Mouse (Mus musculus) thymus, postnatal 14 days (tissue): ENCODE results near the gene Msi2.

Experiments used
- DNase-seq: peaks from one replicate; pipeline ENCODE4 v3.0.0; 2021

Msi2 gene

DNA sequence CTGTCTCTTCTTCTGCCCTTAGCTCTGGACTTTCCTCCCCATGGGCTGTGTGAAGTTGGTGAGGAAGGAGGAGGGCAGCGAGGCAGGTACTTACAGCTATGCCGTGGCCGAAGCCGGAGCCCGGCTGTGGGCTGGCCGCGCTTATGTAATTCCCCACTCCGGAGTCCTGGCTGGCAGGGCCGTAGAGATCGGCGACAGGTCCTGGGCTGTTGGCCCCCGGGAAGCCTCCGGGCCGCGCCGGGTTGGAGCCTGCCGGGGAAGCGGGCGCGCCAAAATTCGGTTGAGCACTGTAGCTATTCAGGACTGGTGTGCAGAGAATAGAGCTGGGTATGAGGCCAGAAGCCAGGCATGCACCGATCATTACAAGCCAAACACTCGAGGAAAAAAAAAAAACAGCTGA, 369.6 kb downstream of the Msi2 start:
- DNase-seq, result no peak

DNA sequence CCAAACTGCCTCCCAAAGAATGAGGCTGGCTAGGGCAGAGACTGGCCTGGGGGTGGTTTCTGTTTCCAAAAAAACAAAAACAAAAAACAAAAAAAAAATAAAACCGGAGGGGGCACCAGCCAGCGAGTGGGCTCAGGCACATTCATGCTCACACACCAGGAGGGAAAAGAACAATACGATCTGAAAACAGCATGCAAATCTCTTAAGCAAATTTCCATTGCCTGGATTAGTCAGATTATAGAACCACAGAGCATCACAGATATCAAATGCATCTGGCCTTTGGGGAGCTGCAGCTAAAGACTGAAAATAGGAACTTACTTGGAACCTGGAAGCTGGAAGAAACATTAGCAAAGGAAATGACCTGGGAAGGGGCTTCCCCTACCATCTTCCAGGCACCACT, 370.3 kb downstream of the Msi2 start:
- DNase-seq, result no peak

DNA sequence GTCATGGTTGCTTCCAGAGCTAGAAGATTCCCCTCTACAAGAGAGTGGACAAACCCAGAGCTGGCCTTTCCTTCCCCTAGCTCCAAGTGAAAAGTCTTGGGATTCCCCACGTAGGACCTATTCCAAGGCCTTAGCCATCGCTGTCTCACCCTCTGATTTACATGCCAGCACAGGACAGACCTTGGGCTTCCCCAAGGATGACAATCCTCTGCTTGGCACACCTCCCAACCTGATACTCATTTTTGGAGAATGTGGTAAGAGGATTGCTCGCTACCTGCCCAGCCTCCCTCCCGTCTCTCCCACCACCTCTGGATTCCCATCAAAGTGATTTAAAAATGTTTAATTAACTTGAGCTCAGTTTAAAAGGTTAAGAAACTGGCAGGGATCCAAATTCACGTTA, 372.2 kb downstream of the Msi2 start:
- DNase-seq, result no peak

DNA sequence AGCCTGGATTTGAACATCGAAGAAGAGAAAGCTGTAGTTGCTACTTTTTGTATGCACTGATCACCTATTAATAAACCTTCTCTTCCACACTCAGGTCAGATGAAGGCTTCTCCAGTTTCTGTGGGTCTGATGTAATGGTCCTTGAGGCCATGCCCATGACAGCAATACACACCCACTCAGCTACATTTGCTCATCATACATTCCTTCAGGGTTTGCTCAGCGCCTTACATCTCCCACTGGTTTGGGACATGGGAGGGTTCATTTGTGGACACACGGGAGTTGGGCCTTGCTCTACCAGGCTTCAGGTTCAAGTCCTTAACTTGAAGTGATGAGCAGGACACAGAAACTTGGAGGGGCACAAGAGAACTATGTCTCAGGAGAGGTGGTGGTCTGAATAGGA, 380.4 kb downstream of the Msi2 start:
- DNase-seq, result no peak

DNA sequence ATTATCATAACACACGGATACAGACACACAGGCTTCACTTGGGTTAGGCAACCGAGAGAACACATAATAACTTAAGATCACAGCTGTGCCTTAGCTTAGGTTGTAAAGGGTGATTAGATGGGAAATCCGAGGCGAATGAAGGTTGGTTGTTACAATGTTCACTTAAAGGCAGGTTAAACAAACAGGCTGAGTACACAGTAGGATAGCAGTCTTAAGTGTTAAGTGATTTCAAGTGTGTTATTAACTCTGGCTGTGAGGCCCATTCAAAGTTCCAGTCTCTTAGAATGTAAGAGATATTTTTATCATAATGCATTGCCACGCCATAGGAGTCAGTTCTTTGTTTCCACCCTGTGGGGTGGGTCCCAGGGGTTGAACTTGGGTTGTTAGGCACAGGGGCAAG, 383.4 kb downstream of the Msi2 start:
- DNase-seq, result no peak

DNA sequence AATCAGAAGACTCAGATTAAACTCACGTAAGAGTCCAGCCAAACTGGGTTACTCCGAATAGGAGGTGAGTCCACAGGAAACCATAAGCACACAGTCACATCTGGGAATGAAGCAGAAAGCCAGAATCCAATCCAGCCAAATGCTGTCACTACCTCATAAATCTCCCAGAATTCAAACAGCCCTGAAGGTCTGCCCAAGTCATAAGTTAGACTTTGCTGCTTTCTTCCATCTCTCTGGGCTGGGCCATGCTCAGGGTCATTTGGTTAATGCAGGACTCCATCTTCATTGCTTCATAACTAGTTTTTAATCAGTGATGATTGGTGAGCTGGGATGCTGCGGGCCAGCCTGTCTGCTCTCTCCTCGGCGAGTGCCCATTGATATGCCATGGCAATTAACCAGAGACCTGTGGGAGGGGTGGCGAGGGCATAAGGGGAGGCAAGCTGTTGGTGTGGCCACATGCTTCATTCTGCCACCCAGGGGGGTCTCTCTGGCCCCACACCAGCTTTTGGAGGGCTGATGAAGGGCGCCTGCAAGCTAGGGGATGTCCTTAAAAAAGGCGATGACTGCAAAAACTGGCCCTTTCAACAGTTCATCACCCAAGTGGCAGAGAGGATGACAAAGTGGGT, 385.9 kb downstream of the Msi2 start:
- no peak for DNase-seq

GRCm38 (mm10) chr11:88331722-88332121, 386.6 kb downstream of the Msi2 start:
- no peak for DNase-seq

GRCm38 (mm10) chr11:88330799-88331198, 387.5 kb downstream of the Msi2 start:
- no peak for DNase-seq

DNA sequence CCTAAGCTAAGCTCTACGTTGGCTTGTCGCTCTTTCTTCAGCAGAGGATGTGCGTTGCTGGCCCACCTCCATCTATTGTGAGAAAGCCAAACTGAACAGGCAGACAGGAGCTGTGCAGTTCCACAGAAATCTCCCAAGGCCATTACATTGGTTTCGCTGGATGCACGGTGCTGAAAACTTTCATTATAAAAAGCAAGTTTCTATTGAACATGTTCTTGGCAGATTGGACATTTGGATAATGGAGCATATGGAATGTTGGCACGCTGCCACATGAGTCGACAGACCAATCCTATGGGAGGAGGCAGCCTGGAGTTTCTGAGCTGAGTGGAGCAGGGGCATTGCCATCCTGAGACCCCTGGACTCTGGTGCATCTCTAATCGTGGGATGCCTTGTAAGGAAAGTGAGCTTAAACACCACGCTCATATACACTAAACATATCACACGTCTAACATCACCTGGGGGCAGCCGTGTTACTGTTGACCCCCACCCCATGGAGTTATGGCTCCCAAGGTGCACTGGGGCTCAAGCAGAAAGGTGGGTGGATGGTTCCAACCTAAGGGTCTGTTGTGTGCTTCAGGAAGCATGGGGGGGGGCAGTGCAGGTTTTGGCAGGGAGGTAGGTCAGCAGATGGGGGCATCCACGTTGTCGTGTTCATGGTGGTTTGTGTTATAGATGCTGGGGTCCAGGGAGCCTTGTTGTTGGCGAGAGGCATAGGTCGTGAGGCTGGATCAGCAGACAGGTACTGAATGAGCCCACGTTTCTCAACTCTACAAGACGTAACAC, 389.3 kb downstream of the Msi2 start:
- DNase-seq, result no peak

DNA sequence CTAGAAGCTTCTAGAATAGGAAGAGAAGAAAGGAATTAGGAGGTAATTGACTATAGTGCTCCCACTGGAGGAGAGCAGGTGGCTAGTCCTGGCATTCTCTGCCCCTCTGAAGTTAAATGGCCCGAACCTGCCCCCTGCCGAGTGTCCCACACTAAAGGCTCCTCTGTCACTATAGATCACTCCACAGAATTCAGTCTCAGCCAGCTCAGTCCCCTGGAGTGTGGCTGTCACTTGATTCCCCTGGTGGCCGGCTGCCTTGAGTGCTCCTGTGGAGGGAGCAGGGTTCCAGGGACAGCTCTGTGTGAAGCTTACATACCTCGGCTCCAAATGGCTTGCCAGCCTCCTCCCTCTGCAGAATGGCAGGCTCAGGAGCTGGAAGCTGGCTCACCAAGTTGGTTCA, 391.3 kb downstream of the Msi2 start:
- DNase-seq, result no peak

- DNase-seq, result no peak
Measured at GRCm38 (mm10) chr11:88318850-88319249, 399.5 kb downstream of the Msi2 start.

DNA sequence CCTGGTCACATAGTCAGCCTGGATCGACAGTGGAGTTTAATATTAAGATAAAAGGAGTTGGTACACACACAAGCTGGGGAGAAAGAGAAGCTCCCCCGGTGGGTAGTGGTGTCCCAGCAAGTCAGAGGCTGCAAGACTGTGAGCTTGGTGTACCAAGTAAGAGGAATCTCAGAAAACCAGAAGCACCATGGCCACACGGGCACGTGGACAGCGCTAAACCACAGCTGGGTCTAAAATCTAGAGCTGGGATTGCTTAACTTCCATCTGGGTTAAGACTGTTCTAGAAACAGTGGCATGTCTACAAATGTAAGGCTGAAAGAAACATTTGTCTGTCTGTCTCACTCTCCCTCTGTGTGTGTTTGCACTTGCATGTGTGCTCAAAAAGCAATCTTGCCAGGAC, 402.9 kb downstream of the Msi2 start:
- DNase-seq, result no peak

DNA sequence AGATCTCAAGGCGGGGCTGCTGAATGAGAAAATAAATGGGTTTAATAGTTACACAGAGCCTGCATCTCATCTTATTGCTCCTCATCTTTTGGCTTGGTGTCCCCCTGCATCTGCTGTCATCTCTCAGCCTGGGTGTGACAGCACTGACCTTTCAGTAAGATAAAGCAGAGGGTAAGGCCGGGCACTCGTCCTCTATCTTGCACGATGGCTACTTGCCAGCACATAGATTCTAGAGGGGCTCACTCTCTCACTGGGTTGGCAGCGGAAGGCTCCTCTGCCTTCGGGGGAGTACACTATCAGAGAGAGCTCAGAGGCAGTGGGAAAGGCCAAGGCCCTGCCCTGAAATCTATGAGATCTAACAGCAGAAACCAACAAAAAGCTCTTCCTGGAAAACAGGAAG, 403.8 kb downstream of the Msi2 start:
- no peak for DNase-seq

DNA sequence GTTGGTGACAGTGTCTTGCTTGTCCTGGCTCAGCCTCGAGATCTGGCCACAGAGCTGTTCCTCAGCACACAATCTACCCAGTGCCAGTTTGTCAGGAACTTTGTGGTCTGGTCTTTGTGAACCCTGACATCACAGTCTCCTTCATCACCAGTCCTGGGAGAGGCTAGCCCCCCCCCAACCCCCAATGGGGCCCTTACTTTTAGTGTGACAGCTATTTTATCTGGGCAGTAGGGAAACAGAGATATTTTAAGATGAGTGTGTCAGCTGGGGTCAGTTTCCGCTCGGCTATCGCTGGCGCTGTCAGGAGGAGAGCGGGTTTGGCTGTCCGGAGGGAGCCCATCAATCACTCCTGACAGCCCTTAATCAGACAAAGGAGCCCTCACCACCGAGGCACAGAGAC, 404.8 kb downstream of the Msi2 start:
- no peak for DNase-seq

DNA sequence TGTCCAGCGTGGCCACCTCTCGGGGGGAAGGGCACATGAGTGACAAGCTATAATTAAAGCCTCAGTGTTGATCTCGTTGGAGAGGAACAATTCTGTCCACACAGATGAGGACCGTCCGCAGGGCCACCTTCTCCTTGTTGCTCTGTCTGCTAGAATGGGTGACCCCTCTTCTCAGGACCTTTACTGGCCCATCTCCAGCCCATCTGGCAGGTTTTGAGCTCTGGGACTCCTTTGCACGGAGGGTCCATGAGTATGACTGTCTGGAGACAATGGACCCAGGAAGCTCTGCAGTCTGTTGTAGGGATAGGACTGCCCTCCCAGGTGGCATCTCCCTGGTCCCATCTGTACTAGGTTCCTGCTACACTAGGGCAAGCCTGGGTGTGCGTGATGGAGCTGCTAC, 406.7 kb downstream of the Msi2 start:
- no peak for DNase-seq

- no peak for DNase-seq
Measured at GRCm38 (mm10) chr11:88310773-88311172, 407.5 kb downstream of the Msi2 start.

DNA sequence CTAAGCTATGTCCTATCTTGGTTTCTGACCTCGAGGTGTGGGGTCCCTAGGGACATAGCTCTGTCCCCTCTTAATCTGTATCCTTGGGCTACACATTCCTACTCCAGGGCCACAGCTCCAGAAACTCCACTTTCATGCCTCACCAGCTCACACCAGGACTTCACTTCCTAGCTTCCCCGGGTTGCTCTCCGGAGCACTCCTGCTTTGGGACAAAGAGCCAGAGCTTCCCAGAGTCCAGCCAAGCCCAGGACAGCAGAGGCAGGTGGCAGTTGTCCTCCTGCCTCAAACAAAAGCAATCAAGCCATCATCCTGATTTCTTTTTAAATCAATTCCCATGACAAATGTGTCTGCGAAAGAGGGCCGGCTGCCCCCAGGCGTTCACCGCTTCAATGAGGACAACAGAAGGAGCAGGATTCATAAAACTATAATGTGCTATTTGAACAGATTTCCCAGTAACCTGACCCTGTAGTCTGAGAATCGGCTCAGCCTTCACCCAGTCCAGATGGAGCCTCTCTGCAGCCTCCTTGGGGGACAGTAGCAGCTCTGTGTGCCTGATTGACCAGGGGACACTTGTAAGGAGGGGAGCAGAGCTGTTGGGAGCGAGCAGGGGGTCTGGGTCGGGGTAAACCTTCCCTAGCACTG, 409.1 kb downstream of the Msi2 start:
- no peak for DNase-seq

- DNase-seq, result peak; percentile 34
Measured at GRCm38 (mm10) chr11:88307616-88308543, 410.4 kb downstream of the Msi2 start.

- DNase-seq, result no peak
Measured at GRCm38 (mm10) chr11:88305759-88306158, 412.6 kb downstream of the Msi2 start.

- no peak for DNase-seq
Measured at GRCm38 (mm10) chr11:88301619-88302018, 416.7 kb downstream of the Msi2 start.

DNA sequence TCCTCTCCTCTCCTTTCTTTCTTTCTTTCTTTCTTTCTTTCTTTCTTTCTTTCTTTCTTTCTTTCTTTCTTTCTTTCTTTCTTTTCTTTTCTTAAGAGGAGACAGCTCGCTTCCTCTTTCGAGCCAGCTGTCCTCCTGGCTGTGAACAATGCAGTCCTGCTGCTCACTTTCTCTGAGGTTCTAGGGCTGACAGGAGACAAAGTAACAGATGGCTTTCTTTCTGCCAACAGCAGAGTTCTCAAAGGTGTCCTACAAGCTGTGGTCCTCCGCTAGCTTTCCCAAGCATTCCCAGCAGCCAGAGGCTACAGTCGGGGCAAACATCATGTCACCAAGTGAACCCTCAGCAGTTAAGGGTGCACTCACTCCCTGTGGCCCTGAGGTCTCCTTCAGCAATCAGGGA, 419.0 kb downstream of the Msi2 start:
- DNase-seq, result no peak

GRCm38 (mm10) chr11:88297526-88297925, 420.8 kb downstream of the Msi2 start:
- DNase-seq, result no peak

DNA sequence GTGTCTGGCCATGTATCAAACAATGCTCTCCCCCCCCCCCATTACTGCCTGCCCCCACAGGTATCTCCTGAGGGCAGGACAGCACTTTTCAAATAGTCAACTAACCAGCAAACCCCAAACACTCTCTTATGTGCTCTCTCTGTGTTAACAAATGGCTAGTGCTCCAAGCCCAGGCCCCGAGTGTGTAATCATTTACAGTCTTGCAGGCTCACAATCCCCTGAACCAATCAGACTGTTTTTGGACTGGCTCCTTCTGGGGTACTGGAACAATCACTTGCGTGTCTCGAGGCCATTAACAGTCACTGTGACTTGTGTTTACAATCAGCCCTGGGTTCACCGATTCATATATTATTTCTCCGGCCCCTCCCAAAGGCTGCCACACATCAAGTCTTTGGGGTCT, 423.0 kb downstream of the Msi2 start:
- DNase-seq, result no peak
